Mouse (Mus musculus): ENCODE data around the gene Rgl2.
"Not testable (repeated sequence)": the region's sequence is repeated elsewhere in the genome, so short reads cannot be mapped to it uniquely, and the experiment has no call there.

Gene Rgl2

GRCm38 (mm10) chr17:33929371-33930279 lies at the start of gene Rgl2:
Rgl2 (plus strand) TSS chr17:33929543.
- DNase-seq (ENCODE audit: low spot score in 2 of 2) = peak; percentile 97 to 99

DNA sequence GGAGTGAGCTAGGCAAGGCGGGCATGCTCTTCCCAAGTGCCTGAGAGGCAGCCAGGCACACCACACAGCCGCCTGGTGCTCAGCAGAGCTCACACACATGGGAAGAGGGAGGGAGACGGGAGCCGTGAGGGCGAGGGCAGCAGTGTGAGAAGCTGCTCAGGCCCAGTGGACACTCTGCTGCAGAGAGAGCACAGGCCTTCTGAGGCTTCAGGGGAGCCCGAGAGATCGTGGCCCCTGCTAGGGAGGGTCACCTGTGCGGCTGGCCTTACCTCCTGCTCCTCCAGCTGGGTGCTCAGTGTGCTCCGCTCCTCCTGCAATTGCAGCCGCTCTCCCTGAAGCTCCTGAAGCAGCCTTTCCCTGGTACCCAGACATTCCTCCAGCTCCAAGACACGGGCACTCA lies 45.0 kb upstream of the Rgl2 start:
- not testable (repeated sequence) for DNase-seq (ENCODE audit: low spot score in 2 of 2)

DNA sequence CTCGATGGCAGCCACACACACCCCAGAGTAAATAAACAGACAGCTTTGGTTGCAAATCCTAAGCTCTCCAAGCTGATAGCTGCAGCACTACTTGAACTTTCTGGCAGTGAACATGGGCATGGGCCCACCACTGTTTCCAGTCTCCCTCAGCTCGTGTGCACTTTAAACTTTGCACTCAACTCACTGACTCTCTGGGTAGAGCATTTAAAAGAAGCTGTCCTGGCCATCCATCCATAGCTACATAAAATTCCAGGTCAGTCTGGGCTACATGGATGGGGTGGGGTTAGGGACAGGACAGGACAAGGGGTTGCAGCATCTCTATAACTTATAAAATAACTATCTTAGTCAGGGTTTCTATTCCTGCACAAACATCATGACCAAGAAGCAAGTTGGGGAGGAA lies 41.5 kb upstream of the Rgl2 start:
- DNase-seq (ENCODE audit: low spot score in 2 of 2) = not testable (repeated sequence)

DNA sequence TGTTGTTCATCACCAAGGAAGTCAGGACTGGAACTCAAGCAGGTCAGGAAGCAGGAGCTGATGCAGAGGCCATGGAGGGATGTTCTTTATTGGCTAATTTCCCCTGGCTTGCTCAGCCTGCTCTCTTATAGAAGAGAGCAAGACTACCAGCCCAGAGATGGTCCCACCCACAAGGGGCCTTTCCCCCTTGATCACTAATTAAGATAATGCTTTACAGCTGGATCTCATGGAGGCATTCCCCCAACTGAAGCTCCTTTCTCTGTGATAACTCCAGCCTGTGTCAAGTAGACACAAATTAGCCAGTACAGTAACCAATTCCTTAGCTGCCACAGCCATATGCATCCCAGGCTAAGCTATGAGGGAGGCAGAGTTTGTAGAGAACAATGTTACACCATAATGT lies 41.1 kb upstream of the Rgl2 start:
- DNase-seq (ENCODE audit: low spot score in 2 of 2) = not testable (repeated sequence)

DNA sequence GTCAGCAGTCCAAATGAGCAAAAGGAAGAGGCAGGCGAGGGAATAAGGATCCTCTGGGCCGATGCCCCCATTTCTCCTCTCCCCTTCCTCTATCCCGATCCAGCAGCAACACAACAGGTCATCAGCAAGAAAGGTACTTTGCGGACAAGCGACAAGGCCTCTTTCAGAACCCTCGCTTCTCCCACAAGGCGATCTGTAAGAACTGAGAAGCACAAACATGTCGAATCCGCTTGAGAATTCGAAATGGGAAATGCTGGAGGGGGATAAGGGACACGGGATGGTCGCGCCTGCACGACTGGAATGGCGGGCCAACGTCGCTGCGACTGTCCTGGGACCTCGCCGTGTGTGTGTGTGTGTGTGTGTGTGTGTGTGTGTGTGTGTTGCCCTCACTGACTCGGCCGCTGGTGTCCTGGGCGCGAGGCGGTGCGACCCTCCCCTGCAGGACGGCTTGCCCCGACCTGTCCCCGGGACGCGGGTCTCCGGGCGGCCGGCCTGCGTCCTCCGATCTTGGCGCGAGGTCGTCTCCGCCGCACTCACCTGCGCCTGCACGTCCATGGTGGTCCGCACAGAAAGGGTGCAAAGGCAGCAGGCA lies 39.3 kb upstream of the Rgl2 start:
- DNase-seq (ENCODE audit: low spot score in 2 of 2) = not testable (repeated sequence)

DNA sequence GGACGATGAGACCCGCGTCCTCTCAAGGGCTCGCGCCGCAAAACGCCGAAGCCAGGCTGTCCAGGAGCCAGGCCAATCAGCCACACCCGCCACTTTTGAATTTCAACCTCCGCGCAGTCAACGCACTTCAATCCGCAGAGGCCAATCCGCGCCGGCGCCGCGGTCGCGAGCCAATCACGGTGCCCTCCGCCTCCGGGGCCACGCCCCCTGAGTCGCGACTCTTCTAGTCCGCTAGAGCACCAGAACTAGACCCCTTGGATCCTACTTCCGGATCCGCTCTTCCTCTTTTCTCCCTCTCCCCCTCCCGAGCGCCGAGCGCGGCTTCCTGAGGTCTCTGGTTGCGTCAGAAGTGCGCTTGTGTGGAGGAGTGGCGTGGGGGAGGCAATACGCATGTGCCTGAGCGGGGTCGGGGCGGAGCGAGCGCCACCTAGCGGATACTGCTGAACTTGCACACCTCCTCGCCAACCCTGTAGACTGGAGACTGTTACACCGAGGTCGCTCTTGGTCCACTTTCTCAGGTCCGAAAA lies 38.7 kb upstream of the Rgl2 start, which contains the start of gene Kifc1:
Kifc1 (minus strand) TSS at position 129 of the 527 bp plus-strand sequence.
- DNase-seq (ENCODE audit: low spot score in 2 of 2) = peak; percentile 99

DNA sequence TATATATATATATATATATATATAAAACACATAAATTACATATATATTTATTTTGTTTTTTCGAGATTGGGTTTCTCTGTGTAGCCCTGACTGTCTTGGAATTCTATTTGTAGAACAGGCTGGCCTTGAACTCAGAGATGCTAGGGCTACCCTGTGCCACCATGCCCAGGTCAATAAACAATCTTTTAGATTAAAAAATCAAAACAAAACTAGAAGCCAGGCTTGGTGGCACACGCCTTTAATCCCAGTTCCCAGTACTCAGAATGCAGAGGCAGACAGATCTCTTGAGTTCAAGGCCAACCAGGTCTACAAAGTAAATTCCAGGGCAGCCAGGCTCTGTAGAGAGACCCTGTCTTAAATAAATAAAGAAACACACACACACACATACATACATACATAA lies 38.0 kb upstream of the Rgl2 start:
- no peak for DNase-seq (ENCODE audit: low spot score in 2 of 2)

- DNase-seq (ENCODE audit: low spot score in 2 of 2) = not testable (repeated sequence)
Measured at GRCm38 (mm10) chr17:33891892-33892291, 37.5 kb upstream of the Rgl2 start.

GRCm38 (mm10) chr17:33892429-33892828 lies 36.9 kb upstream of the Rgl2 start:
- DNase-seq (ENCODE audit: low spot score in 2 of 2) = no peak

DNA sequence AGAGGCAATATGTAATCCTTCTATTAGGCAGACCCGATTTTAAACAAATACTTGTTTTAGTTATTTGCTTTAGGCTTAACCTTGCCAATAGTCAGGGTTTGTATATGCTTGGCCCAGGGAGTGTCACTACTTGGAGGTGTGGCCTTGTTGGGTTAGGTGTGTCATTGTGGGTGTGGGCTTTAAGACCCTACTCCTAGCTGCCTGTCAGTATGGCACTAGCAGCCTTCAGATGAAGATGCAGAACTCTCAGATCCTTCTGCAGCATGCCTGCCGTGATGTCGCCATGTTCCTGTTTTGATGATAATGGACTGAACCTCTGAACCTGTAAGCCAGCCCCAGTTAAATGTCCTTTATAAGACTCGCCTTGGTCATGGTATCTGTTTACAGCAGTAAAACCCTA lies 36.3 kb upstream of the Rgl2 start:
- DNase-seq (ENCODE audit: low spot score in 2 of 2) = not testable (repeated sequence)

DNA sequence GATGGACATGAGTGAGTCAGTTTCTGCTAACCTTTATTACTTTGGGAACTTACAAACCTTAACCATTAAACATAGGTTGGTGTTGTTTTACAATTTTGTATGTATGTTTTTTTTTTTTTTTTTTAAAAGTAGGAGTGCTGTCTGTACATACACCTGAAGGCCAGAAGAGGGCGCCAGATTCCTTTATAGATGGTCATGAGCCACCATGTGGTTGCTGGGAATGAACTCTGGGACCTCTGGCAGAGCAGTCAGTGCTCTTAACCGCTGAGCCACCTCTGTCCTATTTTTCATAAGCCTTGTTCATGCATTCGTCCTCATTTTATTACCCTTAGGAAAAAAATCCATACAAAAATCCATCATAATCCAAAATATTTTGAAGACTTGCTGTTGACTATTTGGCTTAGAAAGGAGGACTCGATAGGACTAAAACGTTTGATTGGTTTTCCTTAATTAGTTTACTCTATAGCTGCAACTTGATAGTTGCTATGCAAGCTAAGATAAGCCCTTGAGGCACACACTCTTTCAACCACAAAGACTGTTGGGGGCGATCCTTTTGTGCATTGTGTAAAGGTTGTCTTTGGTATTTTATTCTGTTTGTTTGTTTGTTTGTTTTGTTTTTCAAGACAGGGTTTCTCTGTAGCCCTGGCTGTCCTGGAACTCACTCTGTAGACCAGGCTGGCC lies 32.1 kb upstream of the Rgl2 start:
- DNase-seq (ENCODE audit: low spot score in 2 of 2) = peak in 1 of 2 experiments; percentile 76

DNA sequence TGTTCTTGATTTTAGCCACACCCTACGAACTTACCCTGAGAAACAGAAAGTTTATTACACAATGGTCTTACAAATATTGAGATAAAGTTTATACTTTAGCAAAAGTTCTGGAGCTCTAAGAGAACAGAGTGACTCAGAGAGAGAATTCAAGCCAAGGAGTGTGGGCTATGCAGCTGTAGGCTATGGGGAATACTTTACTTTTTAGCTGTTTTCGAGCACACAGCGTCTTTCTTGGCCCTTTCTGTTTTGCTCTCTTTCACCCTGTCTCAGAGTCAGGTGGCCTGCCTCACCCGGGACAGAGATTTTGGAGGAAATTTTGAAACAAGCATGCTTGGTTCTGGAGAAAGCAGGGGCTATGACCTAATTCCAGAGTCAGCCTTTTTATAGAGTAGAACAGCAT lies 31.1 kb upstream of the Rgl2 start:
- not testable (repeated sequence) for DNase-seq (ENCODE audit: low spot score in 2 of 2)

GRCm38 (mm10) chr17:33899642-33900041 lies 29.7 kb upstream of the Rgl2 start:
- peak in 1 of 2 experiments; percentile 34 for DNase-seq (ENCODE audit: low spot score in 2 of 2)

DNA sequence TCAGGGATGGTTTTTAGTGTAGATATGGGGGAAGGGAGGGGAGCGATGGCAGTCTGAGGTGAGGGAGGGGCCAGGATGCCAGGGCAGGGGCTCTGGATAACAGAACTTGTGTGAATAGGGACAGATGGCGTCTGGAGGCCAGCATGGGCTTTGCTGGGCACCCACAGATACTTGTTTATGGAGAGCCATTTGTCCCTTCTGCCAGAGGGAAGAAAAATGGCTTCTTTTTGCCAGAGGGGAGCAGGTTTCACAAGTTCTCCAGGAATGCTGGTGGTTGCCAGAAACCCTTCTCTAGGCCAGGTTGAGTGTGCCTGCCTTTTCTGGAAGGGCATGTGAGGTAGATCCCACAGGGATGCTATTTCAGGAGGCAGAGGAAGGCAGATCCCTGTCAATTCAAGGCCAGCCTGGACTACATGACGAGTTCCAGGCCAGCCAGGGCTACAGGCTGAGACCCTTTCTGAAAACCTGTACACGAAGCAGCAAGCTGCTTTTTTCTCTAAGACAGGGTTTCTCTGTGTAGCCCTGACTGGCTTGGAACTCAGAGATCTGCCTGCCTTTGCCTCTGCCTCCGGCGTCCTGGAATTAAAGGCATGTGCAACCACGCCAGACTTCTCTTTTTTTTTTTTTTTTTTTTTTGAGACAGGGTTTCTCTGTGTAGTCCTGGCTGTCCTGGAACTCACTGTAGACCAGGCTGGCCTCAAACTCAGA lies 28.9 kb upstream of the Rgl2 start:
- DNase-seq (ENCODE audit: low spot score in 2 of 2) = no peak

GRCm38 (mm10) chr17:33900989-33901314 lies 28.4 kb upstream of the Rgl2 start:
- DNase-seq (ENCODE audit: low spot score in 2 of 2) = no peak

DNA sequence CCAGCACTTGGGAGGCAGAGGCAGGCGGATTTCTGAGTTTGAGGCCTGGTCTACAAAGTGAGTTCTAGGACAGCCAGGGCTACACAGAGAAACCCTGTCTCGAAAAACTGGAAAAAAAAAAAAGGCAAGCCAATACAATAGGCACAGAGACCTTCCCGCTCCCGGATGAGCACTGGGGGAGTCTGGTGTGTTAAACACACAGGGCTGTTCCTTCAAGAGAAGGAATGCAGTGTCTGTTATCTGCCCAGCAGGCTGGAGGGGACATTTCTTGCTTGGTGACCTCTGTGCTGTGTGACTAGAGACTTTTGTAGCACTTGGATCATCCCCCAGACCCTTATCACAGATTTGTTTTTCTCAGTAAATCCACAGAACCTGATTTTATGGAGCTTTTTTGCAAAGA lies 27.7 kb upstream of the Rgl2 start:
- DNase-seq (ENCODE audit: low spot score in 2 of 2) = no peak

- no peak for DNase-seq (ENCODE audit: low spot score in 2 of 2)
Measured at GRCm38 (mm10) chr17:33902079-33902478, 27.3 kb upstream of the Rgl2 start.

GRCm38 (mm10) chr17:33902491-33902890 lies 26.9 kb upstream of the Rgl2 start:
- no peak for DNase-seq (ENCODE audit: low spot score in 2 of 2)

GRCm38 (mm10) chr17:33903911-33904651 lies 25.3 kb upstream of the Rgl2 start:
- not testable (repeated sequence) for DNase-seq (ENCODE audit: low spot score in 2 of 2)

- DNase-seq (ENCODE audit: low spot score in 2 of 2) = not testable (repeated sequence)
Measured at GRCm38 (mm10) chr17:33904835-33905234, 24.5 kb upstream of the Rgl2 start, which contains the start of gene Platr17. Platr17 (plus strand) TSS chr17:33905135.
